Mouse (Mus musculus) gastrocnemius, postnatal 14 days (tissue): ENCODE measurements around the gene Sec16b. TPM values are rescaled to one million over a fixed set of nuclear protein-coding genes. Genes with fewer than 3 reads are reported as not detected.

Experiments
- DNase-seq: peaks from one replicate; pipeline ENCODE4 v3.0.0; 2021; ENCODE audit warnings: mixed read lengths
- intact Hi-C: fragments of 180-260 bp; cut with DNase I; formaldehyde crosslinking; loops from one replicate; pipeline ENCODE4 v1.15.1; 2025; ENCODE audit warnings: low total_unique reads
- long read RNA-seq, 2 experiments: library from polyadenylated mRNA; stranded (forward); transcript quantifications; one replicate each; pipeline ENCODE4 v2.0.0; 2021
- total RNA-seq, 2 experiments: library from RNA; stranded (reverse); gene quantifications; 2 replicates each; pipeline ENCODE4 v1.2.3; 2021

Gene Sec16b
- total RNA-seq: 1 to 10 TPM; 2.3 to 2.4 TPM
- long read RNA-seq, experiment 1, partial matches to known transcripts: 1 of 1 reads
- long read RNA-seq, experiment 1, other reads (novel, unspliced or antisense): 0 of 1 reads
- long read RNA-seq, experiment 2: 0 reads

GRCm38 (mm10) chr1:157506522-157506921, at the start of gene Sec16b:
Gene Sec16b, plus strand, starts transcription at chr1:157506728.
- DNase-seq: peak; percentile 61
- intact Hi-C loops: no loop called here

- intact Hi-C loops: loop anchor here (10.0 kb wide), 1 partner anchor 163 kb away; no protein-coding TSS in a partner anchor
Measured at GRCm38 (mm10) chr1:157457789-157458188, 48.7 kb upstream of the Sec16b start.

GRCm38 (mm10) chr1:157458421-157459208, 47.9 kb upstream of the Sec16b start, which contains the start of gene Cryzl2:
Gene Cryzl2, plus strand, starts transcription at chr1:157458577.
- intact Hi-C loops: loop anchor here (10.0 kb wide), 1 partner anchor 164 kb away; no protein-coding TSS in a partner anchor
- peak; percentile 85 for DNase-seq

More at GRCm38 (mm10) chr1:157457789-157458188, 48.7 kb upstream of the Sec16b start:
- DNase-seq: no peak

- no peak for DNase-seq
- intact Hi-C loops: loop anchor here (10.0 kb wide), 1 partner anchor 165 kb away; no protein-coding TSS in a partner anchor
Measured at GRCm38 (mm10) chr1:157459904-157460303, 46.6 kb upstream of the Sec16b start.

GRCm38 (mm10) chr1:157461276-157461675, 45.3 kb upstream of the Sec16b start:
- no peak for DNase-seq
- intact Hi-C loops: no loop called here

GRCm38 (mm10) chr1:157462336-157462735, 44.2 kb upstream of the Sec16b start:
- DNase-seq: no peak
- intact Hi-C loops: no loop called here

- DNase-seq: no peak
Measured at GRCm38 (mm10) chr1:157465194-157465593, 41.3 kb upstream of the Sec16b start.

GRCm38 (mm10) chr1:157467866-157468265, 38.7 kb upstream of the Sec16b start:
- intact Hi-C loops: loop anchor here (5.0 kb wide), 1 partner anchor 69 kb away; no protein-coding TSS in a partner anchor
- no peak for DNase-seq

More at GRCm38 (mm10) chr1:157465194-157465593, 41.3 kb upstream of the Sec16b start:
- intact Hi-C loops: loop anchor here (5.0 kb wide), 1 partner anchor 72 kb away; no protein-coding TSS in a partner anchor

- no peak for DNase-seq
- intact Hi-C loops: no loop called here
Measured at GRCm38 (mm10) chr1:157470761-157471386, 35.7 kb upstream of the Sec16b start.

GRCm38 (mm10) chr1:157472716-157473115, 33.8 kb upstream of the Sec16b start:
- intact Hi-C loops: no loop called here

GRCm38 (mm10) chr1:157474865-157475264, 31.7 kb upstream of the Sec16b start:
- no peak for DNase-seq
- intact Hi-C loops: no loop called here

More at GRCm38 (mm10) chr1:157472716-157473115, 33.8 kb upstream of the Sec16b start:
- DNase-seq: no peak

- DNase-seq: no peak
- intact Hi-C loops: no loop called here
Measured at GRCm38 (mm10) chr1:157476231-157476630, 30.3 kb upstream of the Sec16b start.

- no peak for DNase-seq
- intact Hi-C loops: no loop called here
Measured at GRCm38 (mm10) chr1:157480090-157480489, 26.4 kb upstream of the Sec16b start.

- intact Hi-C loops: no loop called here
- no peak for DNase-seq
Measured at GRCm38 (mm10) chr1:157480901-157481300, 25.6 kb upstream of the Sec16b start.

- intact Hi-C loops: no loop called here
Measured at GRCm38 (mm10) chr1:157481666-157482065, 24.9 kb upstream of the Sec16b start.

GRCm38 (mm10) chr1:157484161-157484560, 22.4 kb upstream of the Sec16b start:
- intact Hi-C loops: no loop called here
- DNase-seq: no peak

More at GRCm38 (mm10) chr1:157481666-157482065, 24.9 kb upstream of the Sec16b start:
- no peak for DNase-seq

- DNase-seq: no peak
- intact Hi-C loops: no loop called here
Measured at GRCm38 (mm10) chr1:157500657-157501056, 5.9 kb upstream of the Sec16b start.

- intact Hi-C loops: no loop called here
- DNase-seq: no peak
Measured at GRCm38 (mm10) chr1:157501352-157501945, 5.1 kb upstream of the Sec16b start.

- intact Hi-C loops: no loop called here
Measured at GRCm38 (mm10) chr1:157503071-157503470, 3.5 kb upstream of the Sec16b start.

More at GRCm38 (mm10) chr1:157503071-157503470, 3.5 kb upstream of the Sec16b start:
- no peak for DNase-seq
